8 mouse cellular contexts compared by ENCODE assay signal in genomic region chr5:5573749-5574317, GRCm38 (mm10). TPM values are rescaled to one million over a fixed set of nuclear protein-coding genes. Genes with fewer than 3 reads are reported as not detected.
DNase-seq lines count a peak whose midpoint lies in the region; ATAC-seq and TF ChIP-seq lines count a peak whose summit lies in the region.

Gm8773 (plus strand) TSS chr5:5573799.

- no peaks in the 10 kb centered on the region for H3K36me3 ChIP-seq in midbrain, embryonic 16.5 days (ENCODE audit: control insufficient read depth, insufficient read depth, low read length)

- H3K4me2 ChIP-seq in midbrain, embryonic 16.5 days (ENCODE audit: low read length): peak within 1 kb of the TSS; percentile 86

- peak within 1 kb of the TSS; percentile 74 for H3K9ac ChIP-seq in midbrain, embryonic 16.5 days (ENCODE audit: low read depth, low read length)

- ATAC-seq in midbrain, embryonic 16.5 days: peak; percentile 91

- no peaks in the 10 kb centered on the region for H3K4me1 ChIP-seq in midbrain, embryonic 16.5 days (ENCODE audit: control insufficient read depth, insufficient read depth, low read length)

- no peak for TF ChIP-seq CTCF in left cerebral cortex, adult 2 months (IDR thresholded peaks at IDR 0.05)

- H3K27me3 ChIP-seq in midbrain, embryonic 16.5 days (ENCODE audit: control insufficient read depth, insufficient read depth, low read depth, low read length): no peaks in the 10 kb centered on the region

- peak; percentile 3 to 19 for DNase-seq in adrenal gland, postnatal 36 days
- no peak for DNase-seq in adrenal gland, adult 8-10 months
- peak; percentile 4 to 14 for DNase-seq in right cerebral cortex, adult 2 months (ENCODE audit: low spot score in 2 of 2)
- no peak for DNase-seq in right cerebral cortex, adult 18-20 months
- peak; percentile 7 to 10 for DNase-seq in frontal cortex, postnatal 36 days (ENCODE audit: low spot score in 2 of 2)
- peak in 1 of 2 experiments; percentile 35 for DNase-seq in left cerebral cortex, adult 2 months (ENCODE audit: extremely low spot score in 1 of 2, low spot score in 2 of 2)
- no peak for DNase-seq in T-cell, adult 2 months (ENCODE audit: low spot score)

- H3K9me3 ChIP-seq in midbrain, embryonic 16.5 days (replicated peaks; ENCODE audit: control insufficient read depth, low read length, poor library complexity, severe bottlenecking): no peaks in the 10 kb centered on the region

- WGBS in midbrain, embryonic 16.5 days: 0% methylated on average over 22 of the region's 24 CpGs

- intact Hi-C loops in left cerebral cortex, adult 2 months (cut with DNase I): no loop called here

- H3K4me3 ChIP-seq in left cerebral cortex, adult 2 months: peak within 1 kb of the TSS; percentile 49
- H3K4me3 ChIP-seq in midbrain, embryonic 16.5 days (ENCODE audit: low read depth, low read length): peak within 1 kb of the TSS; percentile 59

- H3K27ac ChIP-seq in left cerebral cortex, adult 2 months: no peak within 1 kb of the TSS
- H3K27ac ChIP-seq in midbrain, embryonic 16.5 days (ENCODE audit: low read length): 0 out of 2 replicates have a peak within 1 kb of the TSS, but pooled peaks have one; percentile 3

RNA-seq across cellular contexts. Expression of gene Gm8773, which starts in this region (rescaled TPM):
- total RNA-seq in adrenal gland, postnatal 36 days (2021): not detected
- total RNA-seq in adrenal gland, adult 8-10 months (2022): not detected
- not detected for total RNA-seq in left cerebral cortex, adult 2 months (2021)
- polyA plus RNA-seq in midbrain, embryonic 16.5 days (2015; fragmentation: Nextera tagmentation; extraction: Ambion mirVana): 17.9 and 18.2 TPM in 2 replicates

Comparison
In these comparisons a context has a peak if more than half of its experiments do, and no peak if none do; other contexts are left out.
1. DNase-seq: peak in right cerebral cortex, adult 2 months (2 of 2) and frontal cortex, postnatal 36 days (2 of 2); none in adrenal gland, adult 8-10 months (single experiment), right cerebral cortex, adult 18-20 months (single experiment) and T-cell, adult 2 months (single experiment).
2. Peak in DNase-seq in adrenal gland, postnatal 36 days; RNA of the gene not detected or under 1 TPM.